Mouse (Mus musculus) kidney, adult 2 months (tissue): Measurements from ENCODE around the gene Vmn2r77. TPM values are rescaled to one million over a fixed set of nuclear protein-coding genes. Genes with fewer than 3 reads are reported as not detected.
"Not testable (repeated sequence)": the region's sequence is repeated elsewhere in the genome, so short reads cannot be mapped to it uniquely, and the experiment has no call there.

Source experiments
- DNase-seq: peaks from one replicate; pipeline ENCODE4 v3.0.0; 2021
- H3K27ac ChIP-seq: fragments of 200-500 bp; 2 replicates; pipeline ENCODE4 v1.5.1; 2012; ENCODE audit warnings: low read depth, low read length, control low read depth, inconsistent platforms; ENCODE audit not compliant: insufficient read depth
- H3K27me3 ChIP-seq: fragments of 200-500 bp; replicated peaks from 2 replicates; pipeline ENCODE4 v1.6.1; 2012; ENCODE audit warnings: mild to moderate bottlenecking, moderate library complexity, low read length, inconsistent platforms; ENCODE audit not compliant: control insufficient read depth, insufficient read depth
- H3K36me3 ChIP-seq: fragments of 200-500 bp; 2 replicates; pipeline ENCODE4 v1.6.1; 2012; ENCODE audit warnings: mild to moderate bottlenecking, moderate library complexity, low read length, inconsistent platforms; ENCODE audit not compliant: control insufficient read depth, insufficient read depth
- H3K4me1 ChIP-seq: fragments of 200-500 bp; 2 replicates; pipeline ENCODE4 v1.6.1; 2011; ENCODE audit warnings: low read length; ENCODE audit not compliant: control insufficient read depth, insufficient read depth
- H3K4me3 ChIP-seq: fragments of 200-500 bp; 2 replicates; pipeline ENCODE4 v1.5.1; 2011; ENCODE audit warnings: mild to moderate bottlenecking, low read depth, low read length, control low read depth; ENCODE audit not compliant: insufficient read depth
- CTCF ChIP-seq: fragments of 200-500 bp; conservative IDR thresholded peaks from 2 replicates; pipeline ENCODE4 v1.5.1; 2011; ENCODE audit warnings: low read depth, mild to moderate bottlenecking, control low read depth, low read length, moderate library complexity, mixed read lengths; ENCODE audit not compliant: insufficient read depth, insufficient read length
- POLR2A ChIP-seq: fragments of 200-500 bp; IDR thresholded peaks from one replicate; pipeline ENCODE4 v1.6.1; 2011; ENCODE audit warnings: low read depth, low read length, control low read depth
- WGBS: fragments of 180-500 bp; shearing (Covaris S2); methylation state at CpG from one replicate; pipeline ENCODE4 v1.1.7; 2018; 5-methylcytosine and 5-hydroxymethylcytosine counted together
- polyA plus RNA-seq: library from polyadenylated mRNA; depleted of rRNA; stranded (reverse); fragments of >200 nt; gene quantifications from 2 replicates; pipeline ENCODE4 v1.2.3, GENCODE M21; 2012; rRNA removed

Gene Vmn2r77
- 0.13 and 0.15 TPM in 2 replicates for polyA plus RNA-seq

DNA sequence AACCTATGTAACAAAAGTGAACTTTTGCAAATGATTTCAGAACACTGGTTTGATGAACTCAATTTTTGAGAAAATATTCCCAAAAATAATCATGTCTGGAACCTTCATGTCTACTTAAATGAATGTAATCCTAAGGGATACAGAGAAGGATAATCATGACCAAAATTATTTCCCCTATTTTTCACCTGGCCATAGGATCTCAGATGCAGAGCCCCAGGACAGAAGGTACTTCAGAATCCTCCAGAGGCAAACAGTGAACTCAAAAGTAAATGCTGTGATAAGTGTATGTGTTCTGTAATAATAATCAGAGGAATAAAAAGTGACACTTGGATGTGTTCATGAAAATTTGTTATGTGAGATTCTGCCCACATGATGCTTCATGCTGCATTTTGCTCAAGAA lies at the start of gene Vmn2r77:
TSS of gene Vmn2r77 (plus strand) at position 301 of the 400 bp plus-strand sequence.
- Histone ChIP-seq H3K36me3 (no peaks in the 10 kb centered on the region), H3K4me3 (no peak within 1 kb of the TSS), H3K4me1 (no peaks in the 10 kb centered on the region), H3K27me3 (no peaks in the 10 kb centered on the region), H3K27ac (no peak within 1 kb of the TSS)
- TF ChIP-seq POLR2A (no peak), CTCF (no peak)
- no peak for DNase-seq

- TF ChIP-seq CTCF (no peak), POLR2A (no peak)
- Histone ChIP-seq H3K4me3 (no peak overlapping the region), H3K27ac (no peak overlapping the region), H3K27me3 (no peaks in the 10 kb centered on the region), H3K36me3 (no peaks in the 10 kb centered on the region), H3K4me1 (peaks cover 2% of the 10 kb centered on the region; the same call in 1 of the 2 replicates)
- peak; percentile 76 for DNase-seq
- WGBS: 52% methylated on average over 1 of the region's 1 CpGs
Measured at GRCm38 (mm10) chr7:86760751-86761150, 34.1 kb upstream of the Vmn2r77 start.

DNA sequence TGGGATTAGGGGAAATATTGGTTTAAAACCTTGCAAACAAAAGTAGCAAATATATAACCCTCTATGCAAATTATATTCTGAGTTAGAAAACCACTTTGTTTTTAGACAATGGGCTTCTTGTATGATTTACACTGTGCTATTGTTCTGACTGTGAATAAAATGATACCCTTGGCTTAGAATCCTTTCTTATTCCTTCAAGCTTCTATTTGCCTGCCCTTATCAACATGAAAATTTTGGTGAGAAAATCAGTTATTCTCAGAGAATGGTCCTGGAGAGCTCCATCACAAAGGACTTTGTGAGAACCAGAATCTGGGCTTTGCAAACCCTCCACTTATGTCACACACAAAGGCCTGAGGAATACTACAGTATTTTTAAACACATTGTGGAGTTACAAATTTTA lies 30.2 kb upstream of the Vmn2r77 start:
- no peak overlapping the region for H3K4me3 ChIP-seq
- H3K4me1 ChIP-seq: peaks cover 2% of the 10 kb centered on the region; the same call in 1 of the 2 replicates
- DNase-seq: no peak
- H3K27ac ChIP-seq: no peak overlapping the region
- no peaks in the 10 kb centered on the region for H3K36me3 ChIP-seq
- H3K27me3 ChIP-seq: no peaks in the 10 kb centered on the region
- no peak for TF ChIP-seq CTCF
- TF ChIP-seq POLR2A: no peak

DNA sequence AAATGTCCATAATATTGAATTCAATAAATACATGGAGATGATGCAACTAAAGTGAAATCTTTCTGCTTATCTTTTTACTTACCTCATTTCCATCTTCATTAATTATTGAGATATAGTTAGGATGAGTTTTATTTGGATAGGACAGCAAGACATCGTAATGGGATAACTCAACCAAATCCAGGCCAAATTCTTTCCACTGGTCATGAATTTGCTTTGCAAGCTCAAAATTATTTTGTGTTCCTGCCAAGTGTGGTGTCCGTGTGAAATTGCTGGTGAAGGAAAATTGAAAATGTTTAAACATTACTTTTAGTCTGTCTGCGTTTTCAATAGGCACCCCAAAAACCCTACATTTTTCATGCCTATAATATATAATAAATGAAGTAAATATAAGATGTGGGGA lies 23.2 kb upstream of the Vmn2r77 start:
- TF ChIP-seq CTCF (no peak), POLR2A (no peak)
- H3K4me1 ChIP-seq: 0 out of 2 replicates have a peak, but pooled peaks cover 2% of the 10 kb centered on the region
- H3K4me3 ChIP-seq: no peak overlapping the region
- DNase-seq: peak; percentile 79
- WGBS: 46% methylated on average over 3 of the region's 3 CpGs
- no peak overlapping the region for H3K27ac ChIP-seq
- no peaks in the 10 kb centered on the region for H3K36me3 ChIP-seq
- H3K27me3 ChIP-seq: no peaks in the 10 kb centered on the region

GRCm38 (mm10) chr7:86775617-86776325 lies 19.1 kb upstream of the Vmn2r77 start, which contains the start of gene Folh1:
Folh1 (minus strand) TSS chr7:86775943.
- 6% methylated on average over 11 of the region's 11 CpGs for WGBS

DNA sequence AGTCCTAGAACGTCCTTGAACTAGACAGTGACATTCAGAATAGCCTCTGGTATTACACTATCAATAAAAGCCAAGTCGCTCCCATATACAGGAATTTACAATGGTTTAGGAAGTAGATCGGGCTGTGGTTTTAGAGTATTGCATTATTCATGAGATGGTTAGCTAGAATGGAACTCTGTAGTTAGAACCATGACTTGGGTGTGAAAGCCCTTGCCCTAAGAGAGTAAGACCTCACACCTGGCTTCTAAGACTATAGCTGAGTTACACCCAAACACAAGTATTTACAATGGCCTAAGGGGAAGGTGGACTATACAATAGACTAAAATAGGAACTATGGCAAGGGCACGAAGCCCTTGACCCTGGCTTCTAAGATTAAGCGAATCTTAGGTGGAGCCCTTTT lies 20.4 kb downstream of the Vmn2r77 start:
- H3K27ac ChIP-seq, H3K27me3 ChIP-seq, H3K36me3 ChIP-seq, DNase-seq, H3K4me1 ChIP-seq, H3K4me3 ChIP-seq: not testable (repeated sequence)
- WGBS: 85% methylated on average over 5 of the region's 5 CpGs

More at GRCm38 (mm10) chr7:86775617-86776325, 19.1 kb upstream of the Vmn2r77 start, which contains the start of gene Folh1:
- Histone ChIP-seq H3K27ac (peak within 1 kb of the TSS; percentile 86), H3K4me1 (0 out of 2 replicates have a peak, but pooled peaks cover 2% of the 10 kb centered on the region), H3K36me3 (no peaks in the 10 kb centered on the region), H3K27me3 (no peaks in the 10 kb centered on the region), H3K4me3 (peak within 1 kb of the TSS; percentile 56)
- peak; percentile 78 for DNase-seq
- TF ChIP-seq CTCF (no peak), POLR2A (no peak)

GRCm38 (mm10) chr7:86815716-86816115 lies 20.9 kb downstream of the Vmn2r77 start:
- H3K27me3 ChIP-seq, H3K27ac ChIP-seq, H3K36me3 ChIP-seq, DNase-seq, H3K4me1 ChIP-seq, H3K4me3 ChIP-seq: not testable (repeated sequence)
- 90% methylated on average over 6 of the region's 6 CpGs for WGBS

GRCm38 (mm10) chr7:86816466-86816865 lies 21.6 kb downstream of the Vmn2r77 start:
- no peaks in the 10 kb centered on the region for H3K4me1 ChIP-seq
- WGBS: 53% methylated on average over 1 of the region's 1 CpGs
- no peaks in the 10 kb centered on the region for H3K36me3 ChIP-seq
- H3K27ac ChIP-seq: no peak overlapping the region
- TF ChIP-seq POLR2A (no peak), CTCF (no peak)
- no peak for DNase-seq
- H3K4me3 ChIP-seq: no peak overlapping the region
- no peaks in the 10 kb centered on the region for H3K27me3 ChIP-seq

Other genes with a start within 250 kb of the Vmn2r77 start
- gene Olfr295, start 211.2 kb upstream of the Vmn2r77 start, polyA plus RNA-seq: not detected in 2 replicates
- gene Olfr294, start 178.4 kb upstream of the Vmn2r77 start, polyA plus RNA-seq: not detected in 2 replicates
- not detected in 2 replicates for gene Olfr293, start 146.0 kb upstream of the Vmn2r77 start, polyA plus RNA-seq
- gene Olfr292, start 106.7 kb upstream of the Vmn2r77 start, polyA plus RNA-seq: not detected in 2 replicates
- gene Folh1, start 19.1 kb upstream of the Vmn2r77 start, polyA plus RNA-seq: 45.7 and 49.4 TPM in 2 replicates
- 0.02 and 0.03 TPM in 2 replicates for gene Vmn2r78, start 120.1 kb downstream of the Vmn2r77 start, polyA plus RNA-seq
- not detected in 2 replicates for gene Vmn2r79, start 201.1 kb downstream of the Vmn2r77 start, polyA plus RNA-seq